Mouse (Mus musculus) frontal cortex, adult (tissue): ENCODE measurements around the gene Cdk1.

Experiments
- ATAC-seq: cut with Nextera tagmentation; 2 replicates; pipeline ENCODE4 v1.9.2; 2017; ENCODE audit warnings: mild to moderate bottlenecking, moderate library complexity, mixed read lengths; ENCODE audit not compliant: low TSS enrichment

The Cdk1 gene

GRCm38 (mm10) chr10:69348206-69348605, 4.5 kb downstream of the Cdk1 start:
- ATAC-seq, result no peak

DNA sequence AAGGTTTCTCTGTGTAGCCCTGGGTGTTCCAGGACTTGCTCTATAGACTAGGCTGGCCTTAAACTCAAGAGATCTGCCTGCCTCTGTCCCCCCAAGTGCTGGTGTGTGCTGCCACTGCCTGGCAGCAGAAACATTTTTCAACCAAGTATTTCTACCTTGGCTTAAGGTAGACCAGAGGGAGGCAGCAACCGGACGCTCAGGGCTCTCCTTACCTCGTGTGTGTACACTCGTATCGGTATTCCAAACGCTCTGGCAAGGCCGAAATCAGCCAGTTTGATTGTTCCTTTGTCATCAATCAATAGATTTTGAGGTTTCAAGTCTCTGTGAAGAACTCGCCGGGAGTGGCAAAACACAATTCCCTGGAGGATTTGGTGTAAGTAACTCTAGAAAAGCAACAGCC, 10.4 kb downstream of the Cdk1 start:
- ATAC-seq, result no peak

DNA sequence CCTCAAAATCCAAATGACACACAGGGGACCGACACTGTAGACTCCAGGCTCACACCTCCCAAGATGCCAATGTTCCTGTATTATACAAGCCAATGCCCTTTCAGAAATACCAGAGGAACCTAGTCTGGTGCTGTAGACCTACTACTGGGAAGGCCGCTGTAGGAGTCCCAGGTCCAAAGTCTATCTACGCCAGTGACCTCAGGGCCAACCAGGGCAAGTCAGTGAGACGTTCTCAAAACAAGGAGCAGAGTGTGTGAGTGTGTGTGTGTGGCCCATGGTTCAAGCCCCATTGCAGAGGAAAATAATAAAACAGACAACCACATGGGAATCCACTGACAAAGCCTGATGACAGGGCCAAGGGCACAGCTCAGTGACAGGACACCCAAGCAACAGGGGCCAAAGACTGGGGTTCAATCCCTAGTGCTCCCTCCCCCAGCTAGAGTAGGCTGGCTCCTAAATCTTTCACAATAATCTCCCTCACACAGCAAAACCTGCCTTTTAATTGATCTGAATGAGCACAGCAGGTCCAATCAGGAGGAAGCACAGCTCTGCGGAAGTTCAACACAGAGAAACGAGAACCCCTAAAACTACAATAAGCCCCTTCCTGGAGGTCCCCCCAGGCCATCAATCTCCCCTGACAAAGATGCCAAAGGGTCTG, 11.0 kb downstream of the Cdk1 start:
- ATAC-seq, result no peak

DNA sequence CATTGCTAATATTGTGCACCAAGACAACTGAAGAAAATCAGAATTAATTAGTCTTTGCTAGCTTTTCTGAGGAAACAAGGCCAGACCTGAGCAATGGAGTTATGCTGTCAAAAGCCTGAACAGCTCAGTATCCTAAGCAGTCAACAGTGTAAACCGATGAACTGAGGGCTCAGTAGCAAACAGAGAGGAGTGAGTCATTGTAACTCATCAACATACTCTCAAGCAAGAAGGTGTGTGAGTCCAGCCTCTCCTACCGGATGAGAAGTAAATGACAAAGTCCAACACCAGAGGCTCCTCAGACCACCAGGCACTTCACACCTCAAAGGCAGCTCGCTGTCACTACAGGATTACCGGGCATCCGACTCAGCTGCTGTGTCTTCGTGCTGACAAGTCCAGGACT, 12.7 kb downstream of the Cdk1 start:
- no peak for ATAC-seq

DNA sequence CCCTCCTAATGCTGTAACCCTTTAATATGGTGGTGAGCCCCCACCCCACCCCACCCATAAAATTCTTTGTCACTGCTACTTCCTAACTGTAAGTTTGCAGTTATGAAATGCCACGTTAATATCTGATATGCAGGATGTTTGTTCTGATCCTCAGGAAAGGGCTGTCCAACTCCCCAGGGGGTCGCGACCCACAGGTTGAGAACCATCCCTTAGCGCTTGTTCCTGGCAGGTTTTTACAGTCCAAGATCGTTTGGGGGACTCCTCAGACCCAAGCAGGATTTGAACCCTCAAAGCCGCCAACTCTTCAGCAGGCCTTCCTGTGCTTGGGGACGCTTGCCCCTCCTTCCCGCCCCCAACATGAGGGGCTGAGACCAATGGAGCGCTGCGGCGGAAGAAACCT, 16.5 kb downstream of the Cdk1 start:
- no peak for ATAC-seq

DNA sequence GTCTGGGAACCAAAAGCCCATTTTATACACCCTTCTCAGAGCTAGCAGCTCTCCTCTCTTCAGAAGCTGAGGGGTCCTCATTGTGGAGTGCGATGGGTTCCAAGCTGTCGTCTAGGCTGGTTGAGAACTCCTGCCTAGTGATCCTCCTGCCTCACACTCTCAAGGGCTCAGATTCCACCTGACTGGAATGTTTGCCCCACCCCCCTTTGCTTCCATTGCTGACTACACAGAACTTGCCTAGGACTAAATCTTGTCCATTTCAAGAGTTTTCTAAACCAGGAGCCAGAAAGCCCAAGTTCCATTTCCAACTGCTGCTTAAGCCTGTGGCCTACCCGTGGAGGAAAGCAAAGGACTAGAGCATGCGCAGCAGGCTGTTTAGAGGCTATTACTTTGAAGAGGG, 17.1 kb downstream of the Cdk1 start:
- ATAC-seq, result no peak

- peak; percentile 32; the same call in 1 of the 2 replicates for ATAC-seq
Measured at GRCm38 (mm10) chr10:69335195-69335536, 17.6 kb downstream of the Cdk1 start.

GRCm38 (mm10) chr10:69334271-69335194, 18.2 kb downstream of the Cdk1 start:
- ATAC-seq, result peak; percentile 91

- ATAC-seq, result no peak
Measured at GRCm38 (mm10) chr10:69333212-69333611, 19.5 kb downstream of the Cdk1 start.

DNA sequence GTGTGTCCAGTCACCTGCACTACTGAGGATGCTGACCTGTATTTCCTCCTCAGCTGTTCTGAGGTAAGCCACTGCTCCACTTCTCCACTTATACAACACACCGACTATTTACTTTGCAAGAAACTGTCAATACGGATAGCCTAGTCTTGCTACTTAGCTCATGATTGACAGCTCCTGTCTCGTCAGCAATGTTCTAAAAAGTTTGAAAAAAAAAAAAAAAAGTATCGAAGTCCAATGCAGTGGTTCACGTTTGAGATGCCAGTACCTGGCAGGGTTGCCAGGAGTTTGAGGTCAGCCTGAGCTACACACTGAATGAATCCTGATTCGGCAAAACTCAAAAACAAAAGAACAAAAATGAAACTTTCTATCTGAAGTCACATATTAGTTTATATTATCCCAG, 21.5 kb downstream of the Cdk1 start:
- no peak for ATAC-seq

DNA sequence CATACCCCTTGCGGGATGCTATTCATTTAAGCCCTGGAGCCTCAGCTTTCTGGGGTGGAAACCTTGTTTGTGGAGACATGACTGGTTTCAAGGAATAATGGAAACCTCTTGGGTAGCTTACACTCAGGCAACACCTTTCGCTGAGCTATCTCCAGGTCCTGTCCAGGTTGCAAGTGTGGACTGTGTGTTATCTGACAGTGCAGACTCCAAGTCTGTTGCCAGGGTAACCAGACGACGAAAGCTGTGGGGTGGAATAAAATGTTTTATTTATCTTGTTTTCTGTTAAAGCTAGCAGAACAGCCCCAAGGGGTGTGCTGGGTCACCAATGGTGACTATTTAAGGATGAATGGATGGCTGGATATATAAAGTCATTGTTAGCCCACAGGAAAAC, 24.1 kb downstream of the Cdk1 start:
- no peak for ATAC-seq

- no peak for ATAC-seq
Measured at GRCm38 (mm10) chr10:69328029-69328655, 24.6 kb downstream of the Cdk1 start.

GRCm38 (mm10) chr10:69327362-69327761, 25.4 kb downstream of the Cdk1 start:
- no peak for ATAC-seq

DNA sequence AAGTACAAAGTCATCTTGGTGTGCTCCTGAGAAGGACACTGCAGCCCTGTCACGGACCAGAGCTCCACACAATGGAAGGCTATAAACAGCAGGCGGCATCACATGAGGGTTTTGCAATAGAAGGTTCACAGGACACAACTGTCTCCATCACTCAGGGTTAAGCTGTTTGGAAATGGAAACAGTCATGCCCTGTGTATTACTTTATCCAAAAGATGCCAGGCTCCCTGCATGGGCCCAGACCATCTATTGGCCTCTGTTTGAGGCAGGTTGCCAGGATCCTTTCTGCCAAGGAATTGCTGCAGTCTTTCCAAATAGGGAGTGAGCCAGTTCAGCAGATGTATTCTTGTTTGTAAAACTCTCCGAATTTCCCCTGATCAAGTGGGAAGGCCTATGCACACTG, 26.3 kb downstream of the Cdk1 start:
- ATAC-seq, result peak; percentile 23; the same call in 1 of the 2 replicates

- ATAC-seq, result no peak
Measured at GRCm38 (mm10) chr10:69324816-69325215, 27.9 kb downstream of the Cdk1 start.

DNA sequence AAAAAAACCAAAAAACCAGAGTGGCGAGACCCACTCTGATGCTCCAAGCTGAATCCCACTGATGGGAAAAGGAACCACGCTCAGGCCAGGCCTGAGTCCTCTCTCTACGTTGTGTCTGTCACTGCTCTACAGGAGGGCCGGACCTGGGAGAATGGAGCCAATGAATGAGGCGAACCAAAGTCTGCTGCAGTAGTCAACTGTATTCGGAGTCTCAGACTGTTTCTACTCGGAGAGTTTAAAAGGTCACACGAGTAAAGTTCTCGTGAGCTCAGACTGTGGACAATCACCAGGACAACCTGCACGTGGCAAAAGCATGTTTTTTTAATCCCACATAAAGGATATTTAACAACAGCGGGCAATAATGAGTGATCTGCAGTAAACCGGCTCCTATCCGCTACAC, 28.8 kb downstream of the Cdk1 start:
- no peak for ATAC-seq

DNA sequence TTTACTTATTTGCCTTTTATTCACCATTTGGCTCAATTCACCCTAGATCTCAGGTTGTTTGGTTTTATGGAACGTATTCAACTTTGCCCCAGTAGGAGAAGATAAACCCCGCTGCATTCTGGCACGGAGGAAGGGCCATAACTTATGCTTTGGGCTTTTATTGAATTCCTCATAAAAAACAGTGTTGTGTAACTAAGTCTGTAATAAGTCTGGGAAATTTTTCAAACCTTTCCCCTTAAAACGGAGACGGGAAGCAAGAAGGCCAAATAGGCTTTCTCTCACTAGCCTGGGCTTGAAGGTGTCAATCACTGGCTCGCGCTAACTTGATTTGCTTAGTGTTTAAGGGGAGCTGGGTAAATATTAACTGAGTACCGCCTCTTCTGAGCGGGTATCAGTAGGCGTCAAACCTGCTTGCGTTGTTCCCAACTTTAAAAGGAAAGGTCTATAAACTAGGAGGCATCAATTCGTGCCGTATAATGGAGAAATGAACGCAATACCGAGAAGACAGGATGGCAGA, 31.2 kb downstream of the Cdk1 start:
- ATAC-seq, result peak; percentile 20; the same call in 1 of the 2 replicates

- ATAC-seq, result peak; percentile 97
Measured at GRCm38 (mm10) chr10:69320667-69321518, 31.8 kb downstream of the Cdk1 start.

DNA sequence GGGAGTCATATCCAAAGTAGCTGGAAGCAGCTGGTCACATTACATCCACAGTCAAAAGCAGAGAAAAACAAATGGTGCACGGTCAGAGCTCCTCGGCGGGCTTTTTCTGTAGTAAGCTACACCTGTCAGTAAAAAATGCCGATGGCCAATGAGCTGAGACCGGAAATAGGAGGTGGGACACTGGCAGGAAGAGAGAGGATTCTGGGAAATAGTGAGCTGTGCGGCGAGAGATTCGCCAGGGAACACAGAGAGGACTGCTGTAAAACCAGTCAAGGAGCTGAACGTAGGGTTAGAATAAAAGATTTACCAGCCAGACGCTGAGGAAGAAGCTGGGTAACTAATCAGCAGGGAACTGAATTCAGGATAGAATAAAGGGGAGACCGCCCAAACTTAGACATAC, 34.2 kb downstream of the Cdk1 start:
- no peak for ATAC-seq

DNA sequence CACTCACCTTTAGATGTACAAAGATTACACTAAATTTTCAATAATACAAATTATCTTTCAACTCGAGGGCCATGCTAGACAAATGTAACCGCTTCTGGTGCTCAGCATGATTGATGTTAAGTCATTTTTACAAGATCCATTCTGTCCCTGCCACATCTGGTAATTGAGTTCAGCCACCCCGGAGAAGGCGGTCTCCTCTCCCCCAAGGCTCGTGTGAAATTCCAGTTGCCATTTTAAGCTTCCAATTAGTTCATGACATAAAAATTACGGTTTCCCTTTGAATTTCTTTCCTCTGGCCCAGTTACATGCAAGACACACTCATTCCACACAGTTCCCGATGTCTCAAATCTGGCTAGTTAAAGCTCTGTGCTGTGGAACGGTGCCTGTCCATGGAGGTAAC, 38.8 kb downstream of the Cdk1 start:
- ATAC-seq, result no peak

DNA sequence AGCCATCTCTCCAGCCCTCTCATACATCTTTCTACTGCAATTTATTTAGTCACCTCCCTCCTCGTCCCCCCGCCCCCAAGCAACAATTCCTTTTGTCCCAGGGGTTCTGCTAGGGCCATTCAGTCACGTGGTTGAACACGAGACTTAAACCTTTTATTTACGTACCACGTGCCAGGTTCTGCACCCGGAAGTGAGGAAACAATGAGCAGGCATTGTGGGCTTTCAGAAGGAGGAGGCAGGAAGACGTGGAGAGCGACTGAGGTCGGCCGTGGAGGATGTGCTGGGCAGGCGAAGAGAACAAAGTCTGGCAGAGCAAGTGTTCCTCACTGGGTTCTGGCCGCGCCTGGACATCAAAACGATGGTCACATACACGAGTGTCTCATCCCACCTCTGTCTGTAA, 40.9 kb downstream of the Cdk1 start:
- ATAC-seq, result no peak

GRCm38 (mm10) chr10:69309109-69309508, 43.6 kb downstream of the Cdk1 start:
- no peak for ATAC-seq
